Mouse (Mus musculus) G1E (cell line): ENCODE measurements around the gene Olfr519. TPM values are rescaled to one million over a fixed set of nuclear protein-coding genes. Genes with fewer than 3 reads are reported as not detected.
A peak's percentile ranks its signal among the peaks of the same experiment; 100 is the strongest.

Experiments used
- ATAC-seq: 2 replicates; pipeline ENCODE4 v1.8.0; 2016; ENCODE audit warnings: mild to moderate bottlenecking; ENCODE audit not compliant: insufficient number of reproducible peaks, poor library complexity, low FRiP score, severe bottlenecking; ENCODE audit errors: extremely low read depth
- DNase-seq: peaks from one replicate; pipeline ENCODE4 v3.0.0; 2012; ENCODE audit warnings: low spot score
- H3K27me3 ChIP-seq: 2 replicates; pipeline ENCODE4 v1.6.1; 2012; ENCODE audit warnings: mild to moderate bottlenecking, low read length, inconsistent platforms; ENCODE audit not compliant: insufficient read depth
- H3K36me3 ChIP-seq: replicated peaks from 2 replicates; pipeline ENCODE3; 2012; ENCODE audit warnings: mild to moderate bottlenecking, inconsistent platforms
- H3K4me1 ChIP-seq: 2 replicates; pipeline ENCODE4 v1.6.1; 2012; ENCODE audit warnings: low read depth, low read length, inconsistent platforms, mixed read lengths; ENCODE audit not compliant: insufficient read depth
- H3K4me3 ChIP-seq: 2 replicates; pipeline ENCODE4 v1.5.1; 2012; ENCODE audit warnings: low read depth, mild to moderate bottlenecking, inconsistent platforms, low read length, moderate library complexity, mixed read lengths
- H3K9me3 ChIP-seq: replicated peaks from 2 replicates; pipeline ENCODE4 v1.6.1; 2012; ENCODE audit warnings: inconsistent platforms
- CTCF ChIP-seq: IDR thresholded peaks from 2 replicates; pipeline ENCODE4 v1.5.1; 2012; ENCODE audit warnings: low read depth, low read length, inconsistent platforms, mixed read lengths
- GATA1 ChIP-seq: IDR thresholded peaks from 2 replicates; pipeline ENCODE4 v1.6.1; 2012; ENCODE audit warnings: borderline replicate concordance, low read length, inconsistent platforms, mixed read lengths
- GATA2 ChIP-seq: IDR thresholded peaks from 2 replicates; pipeline ENCODE4 v1.6.1; 2012; ENCODE audit warnings: low read depth, low read length, inconsistent platforms, borderline replicate concordance
- POLR2AphosphoS5 ChIP-seq: IDR thresholded peaks from 2 replicates; pipeline ENCODE4 v1.6.1; 2012; ENCODE audit warnings: low read depth, low read length, inconsistent platforms; ENCODE audit not compliant: insufficient replicate concordance
- TAL1 ChIP-seq: conservative IDR thresholded peaks from 2 replicates; pipeline ENCODE4 v1.6.1; 2012; ENCODE audit warnings: low read depth, low read length, inconsistent platforms, mixed read lengths
- polyA plus RNA-seq: library from polyadenylated mRNA; stranded (reverse); fragments of >175 nt; gene quantifications from 2 replicates; pipeline ENCODE4 v1.2.3, GENCODE M21; 2012
- total RNA-seq, 2 experiments: library from RNA; stranded (forward) in 1 of 2; stranded (reverse) in 1 of 2; fragments of 200-1000 nt in 1 of 2; fragments of >200 nt in 1 of 2; fragmentation: Nextera tagmentation in 1 of 2; gene quantifications; 2 replicates each; pipeline ENCODE4 v1.2.3; 2014 to 2017

Olfr519 gene
- total RNA-seq (2014; fragmentation: Nextera tagmentation) (not detected in 2 replicates), total RNA-seq (2017) (not detected in 2 replicates), polyA plus RNA-seq (not detected in 2 replicates)

DNA sequence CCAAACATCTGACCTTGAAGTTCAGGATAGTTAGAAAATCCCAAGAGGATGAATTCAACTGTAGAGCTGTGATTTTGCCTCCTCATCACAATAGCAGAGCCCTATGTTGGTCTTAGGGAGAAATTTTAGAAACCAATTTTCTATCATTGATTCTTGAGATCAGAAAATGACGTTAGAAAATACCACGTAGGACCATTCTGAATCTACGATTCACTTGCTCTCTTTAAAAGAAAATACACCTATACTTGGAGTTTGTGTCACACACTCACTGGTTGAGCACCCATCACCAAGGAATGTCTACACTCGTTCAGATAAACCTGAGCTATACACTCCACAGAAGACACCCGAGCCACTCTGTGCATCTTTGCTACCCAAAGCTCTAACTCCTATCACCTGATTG, at the start of gene Olfr519:
TSS of gene Olfr519 (minus strand) at position 101 of the 400 bp plus-strand sequence.
- Histone ChIP-seq H3K9me3 (no peaks in the 10 kb centered on the region), H3K36me3 (no peaks in the 10 kb centered on the region), H3K4me1 (no peaks in the 10 kb centered on the region), H3K27me3 (no peaks in the 10 kb centered on the region), H3K4me3 (no peak within 1 kb of the TSS)
- no peak for TF ChIP-seq GATA2
- TF ChIP-seq TAL1, result no peak
- ATAC-seq (no peak), DNase-seq (no peak)

DNA sequence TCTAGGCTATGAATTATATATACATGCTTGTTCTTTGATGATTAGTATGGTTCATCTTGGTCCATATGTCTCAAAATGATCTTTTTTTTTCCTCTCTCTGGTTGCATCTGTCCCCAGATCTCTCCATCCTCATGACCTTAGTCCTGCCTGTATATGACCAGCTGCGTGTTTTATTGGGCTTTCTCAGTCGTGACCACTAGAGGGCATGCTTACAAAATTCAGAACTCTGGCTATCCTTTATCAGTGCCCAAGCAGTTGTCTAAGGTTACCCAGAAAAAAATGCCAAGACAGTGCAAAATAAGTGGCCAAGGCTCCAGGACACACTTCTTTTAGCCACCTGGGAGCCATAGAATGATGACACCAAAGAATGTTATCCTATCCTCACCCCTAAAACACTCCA, 49.8 kb upstream of the Olfr519 start:
- ATAC-seq, result peak; percentile 72
- no peaks in the 10 kb centered on the region for H3K9me3 ChIP-seq
- H3K27me3 ChIP-seq, result no peaks in the 10 kb centered on the region
- H3K4me3 ChIP-seq, result no peak overlapping the region
- peaks cover under 1% of the 10 kb centered on the region; the same call in 1 of the 2 replicates for H3K4me1 ChIP-seq
- peaks cover 80% of the 10 kb centered on the region for H3K36me3 ChIP-seq
- peak; percentile 36 for DNase-seq
- TF ChIP-seq CTCF (peak; percentile 64), GATA1 (no peak)

DNA sequence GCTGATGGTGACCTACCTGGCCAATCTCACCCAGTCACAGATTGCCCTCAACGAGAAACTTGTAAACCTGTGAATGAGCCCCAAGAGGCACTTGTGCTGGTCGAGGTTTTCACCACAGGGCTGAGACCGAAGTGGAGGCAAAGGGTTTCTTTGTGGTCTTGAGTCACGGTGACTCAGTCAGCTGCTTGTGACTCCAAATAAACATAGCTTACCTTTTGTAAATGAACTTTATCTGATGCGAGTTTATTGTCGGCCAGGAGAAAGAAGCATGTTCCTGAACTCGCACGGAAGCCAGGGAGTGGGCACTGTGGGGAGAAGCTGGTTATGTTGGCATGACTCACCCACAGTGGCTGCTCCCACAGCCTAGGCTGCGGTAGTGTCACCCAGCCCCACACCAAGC, 47.2 kb upstream of the Olfr519 start:
- no peak overlapping the region for H3K4me3 ChIP-seq
- H3K27me3 ChIP-seq, result no peaks in the 10 kb centered on the region
- ATAC-seq (no peak), DNase-seq (no peak)
- H3K4me1 ChIP-seq, result peaks cover 15% of the 10 kb centered on the region
- TF ChIP-seq GATA2 (no peak), TAL1 (no peak), GATA1 (no peak)
- H3K36me3 ChIP-seq, result peaks cover 96% of the 10 kb centered on the region
- no peaks in the 10 kb centered on the region for H3K9me3 ChIP-seq

DNA sequence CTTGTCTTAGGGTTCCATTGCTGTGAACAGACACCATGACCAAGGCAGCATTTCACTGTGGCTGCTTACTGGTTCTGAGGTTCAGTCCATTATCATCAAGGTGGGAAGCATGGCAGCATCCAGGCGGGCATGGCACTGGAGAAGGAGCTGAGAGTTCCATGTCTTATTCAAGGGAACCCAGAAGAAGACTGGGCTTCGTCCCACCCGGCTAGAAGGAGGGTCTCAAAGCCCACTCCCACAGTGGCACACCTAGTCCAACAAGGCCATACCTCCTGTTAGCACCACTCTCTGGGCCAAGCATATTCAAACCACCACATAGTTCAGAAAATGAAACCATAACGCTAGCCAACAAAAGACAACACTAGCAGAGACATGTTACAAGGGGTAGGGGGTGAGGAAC, 42.4 kb upstream of the Olfr519 start:
- TF ChIP-seq POLR2AphosphoS5, result no peak
- TF ChIP-seq GATA1, result no peak
- no peak for TF ChIP-seq CTCF
- no peak for TF ChIP-seq GATA2
- TF ChIP-seq TAL1, result no peak
- H3K27me3 ChIP-seq, result no peaks in the 10 kb centered on the region
- DNase-seq (no peak), ATAC-seq (no peak)
- peak overlapping the region; percentile 46; the same call in 1 of the 2 replicates for H3K4me3 ChIP-seq
- H3K4me1 ChIP-seq, result peaks cover 29% of the 10 kb centered on the region
- H3K36me3 ChIP-seq, result peaks cover 64% of the 10 kb centered on the region
- H3K9me3 ChIP-seq, result no peaks in the 10 kb centered on the region

DNA sequence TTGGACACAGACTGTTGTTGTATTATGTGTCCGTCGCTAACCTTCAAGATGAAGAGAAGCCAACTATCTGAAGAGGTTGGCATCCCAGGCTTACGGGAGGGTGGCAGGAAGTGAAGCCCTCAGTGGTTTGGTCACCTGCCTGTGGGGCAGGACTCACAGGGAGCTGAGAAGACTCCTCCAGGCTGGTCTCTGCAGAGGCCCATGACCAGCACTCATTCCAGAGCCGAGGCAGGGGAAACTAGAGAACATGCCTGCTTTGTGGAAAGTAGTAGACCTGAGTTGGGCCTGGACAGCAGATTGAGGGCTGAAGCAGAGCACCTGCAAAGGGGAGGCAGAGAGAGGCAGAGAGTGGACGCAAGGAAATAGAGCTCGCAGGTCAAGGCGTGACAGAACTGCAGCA, 41.2 kb upstream of the Olfr519 start:
- Histone ChIP-seq H3K4me3 (peak overlapping the region; percentile 91), H3K27me3 (0 out of 2 replicates have a peak, but pooled peaks cover 3% of the 10 kb centered on the region), H3K36me3 (peaks cover 52% of the 10 kb centered on the region), H3K4me1 (peaks cover 37% of the 10 kb centered on the region), H3K9me3 (no peaks in the 10 kb centered on the region)
- DNase-seq, result no peak
- TF ChIP-seq GATA2 (no peak), GATA1 (no peak), POLR2AphosphoS5 (no peak), CTCF (no peak), TAL1 (no peak)
- no peak for ATAC-seq

DNA sequence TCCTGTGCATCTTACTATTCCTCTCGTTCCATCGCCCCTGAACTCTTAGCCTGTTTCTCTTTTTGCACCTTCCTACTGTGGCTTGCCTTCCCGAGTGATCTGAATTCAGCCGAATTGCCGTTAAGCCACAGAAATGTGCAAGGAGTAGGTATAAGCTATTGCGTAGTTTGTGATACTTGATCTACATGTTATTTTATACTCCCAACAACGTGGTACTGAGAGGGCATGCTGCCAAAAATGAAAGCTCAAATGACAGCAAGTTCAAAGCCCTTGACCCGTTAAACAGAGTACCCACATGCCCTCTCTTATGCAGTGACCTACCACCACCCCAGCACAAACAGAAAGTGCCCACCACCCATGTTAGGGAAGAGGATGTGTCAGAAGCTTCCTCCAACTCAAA, 40.6 kb upstream of the Olfr519 start:
- TF ChIP-seq GATA2, result no peak
- TF ChIP-seq POLR2AphosphoS5, result no peak
- TF ChIP-seq CTCF, result no peak
- TF ChIP-seq GATA1, result no peak
- no peak for TF ChIP-seq TAL1
- H3K4me3 ChIP-seq, result peak overlapping the region; percentile 91
- H3K9me3 ChIP-seq, result no peaks in the 10 kb centered on the region
- H3K27me3 ChIP-seq, result 0 out of 2 replicates have a peak, but pooled peaks cover 3% of the 10 kb centered on the region
- peaks cover 46% of the 10 kb centered on the region for H3K36me3 ChIP-seq
- ATAC-seq (no peak), DNase-seq (no peak)
- H3K4me1 ChIP-seq, result peaks cover 43% of the 10 kb centered on the region

DNA sequence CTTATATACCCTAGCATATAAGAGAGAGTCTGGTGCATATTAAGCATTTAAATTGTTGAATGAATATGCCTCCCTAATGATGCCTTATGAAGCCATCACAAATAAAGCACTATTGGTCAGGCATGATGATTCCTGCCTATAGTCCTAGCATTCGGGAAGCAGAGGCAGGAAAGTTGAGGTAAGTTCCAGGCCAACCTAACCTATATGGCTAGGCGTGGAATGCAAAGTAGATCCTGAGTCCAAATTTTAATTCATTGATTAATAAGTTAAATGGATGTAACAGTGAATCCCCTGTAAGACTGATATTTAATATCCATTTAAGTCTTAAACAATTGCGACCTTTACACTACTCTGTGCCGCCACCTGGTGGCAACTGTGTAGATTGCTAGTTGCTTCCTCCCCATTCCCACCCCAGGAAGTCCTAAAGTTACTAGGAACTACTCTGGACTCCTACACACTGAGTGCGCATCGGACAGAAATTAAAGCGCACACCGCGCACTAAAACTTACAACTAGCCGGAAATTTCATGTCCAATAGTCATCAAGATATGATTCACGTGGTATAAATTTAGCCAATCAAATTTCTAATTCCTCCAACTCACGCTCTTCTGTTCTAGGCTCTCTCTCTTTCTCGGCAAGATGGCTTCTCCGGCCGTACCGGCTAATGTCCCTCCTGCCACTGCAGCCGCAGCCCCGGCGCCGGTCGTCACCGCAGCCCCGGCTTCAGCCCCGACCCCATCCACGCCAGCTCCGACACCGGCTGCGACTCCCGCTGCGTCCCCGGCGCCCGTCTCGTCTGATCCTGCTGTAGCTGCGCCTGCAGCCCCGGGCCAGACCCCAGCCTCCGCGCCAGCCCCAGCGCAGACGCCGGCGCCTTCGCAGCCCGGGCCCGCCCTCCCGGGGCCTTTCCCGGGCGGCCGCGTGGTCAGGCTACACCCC, 39.8 kb upstream of the Olfr519 start, which contains the start of gene Eif3f:
TSS of gene Eif3f (plus strand) at position 624 of the 938 bp plus-strand sequence.
- Histone ChIP-seq H3K4me1 (peaks cover 48% of the 10 kb centered on the region), H3K36me3 (peaks cover 39% of the 10 kb centered on the region), H3K27me3 (0 out of 2 replicates have a peak, but pooled peaks cover 3% of the 10 kb centered on the region), H3K4me3 (peak within 1 kb of the TSS; percentile 91), H3K9me3 (no peaks in the 10 kb centered on the region)
- DNase-seq (peak; percentile 94), ATAC-seq (peak; percentile 90)
- no peak for TF ChIP-seq TAL1
- peak; percentile 71 for TF ChIP-seq CTCF
- TF ChIP-seq GATA2, result no peak
